Mouse (Mus musculus) gastrocnemius, adult 2 months (tissue): ENCODE results near the gene Fyn. TPM values are rescaled to one million over a fixed set of nuclear protein-coding genes. Genes with fewer than 3 reads are reported as not detected.
A peak's percentile ranks its signal among the peaks of the same experiment; 100 is the strongest.

ENCODE experiments used
- DNase-seq: peaks from one replicate; pipeline ENCODE4 v3.0.0; 2022
- H3K27ac ChIP-seq: fragments of 200-600 bp; 2 replicates; pipeline ENCODE4 v1.8.1; 2022; ENCODE audit warnings: mild to moderate bottlenecking
- H3K4me3 ChIP-seq: fragments of 200-600 bp; 2 replicates; pipeline ENCODE4 v1.8.1; 2022; ENCODE audit warnings: mild to moderate bottlenecking, moderate library complexity
- CTCF ChIP-seq: fragments of 200-600 bp; IDR thresholded peaks from 2 replicates; pipeline ENCODE4 v1.8.1; 2022; ENCODE audit warnings: antibody characterized with exemption, mild to moderate bottlenecking, moderate library complexity
- intact Hi-C: fragments of 180-260 bp; cut with DNase I; formaldehyde crosslinking; loops from one replicate; pipeline ENCODE4 v1.15.1; 2025
- total RNA-seq, 2 experiments: library from RNA; stranded (reverse); gene quantifications; 2 replicates each; pipeline ENCODE4 v1.2.3; 2021

Gene Fyn
- total RNA-seq, 2 experiments from 2014 or later: 7.3 to 12.0 TPM

DNA sequence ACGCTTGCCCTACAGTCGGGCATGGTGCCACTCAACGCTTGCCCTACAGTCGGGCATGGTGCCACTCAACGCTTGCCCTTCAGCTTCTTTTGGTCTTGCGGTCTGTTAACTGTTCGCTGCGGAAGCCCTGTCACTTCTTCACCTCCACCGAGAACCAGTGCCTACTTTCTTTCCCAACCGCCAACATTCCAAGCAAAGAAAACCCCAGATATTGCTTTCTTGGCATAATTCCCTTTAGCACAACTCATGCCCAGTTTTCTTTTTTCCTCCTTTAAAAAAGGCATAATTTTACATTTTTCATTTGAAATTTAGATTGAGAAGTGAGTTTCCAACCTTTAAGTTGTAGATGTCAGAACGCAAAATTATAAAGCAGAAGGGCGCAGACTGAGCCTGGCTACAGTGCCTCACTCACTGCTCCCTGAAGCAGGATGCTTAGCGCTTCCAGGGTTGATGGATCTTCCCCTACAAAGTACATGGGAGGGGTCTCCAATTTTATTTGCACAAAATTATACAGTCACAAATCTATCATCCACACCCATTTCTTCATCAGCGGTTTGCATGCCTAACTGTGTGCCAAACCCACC is 18.8 kb upstream of the Fyn start:
- Histone ChIP-seq H3K27ac (no peak overlapping the region), H3K4me3 (no peak overlapping the region)
- no peak for DNase-seq
- no peak for TF ChIP-seq CTCF
- intact Hi-C loops: no loop called here

DNA sequence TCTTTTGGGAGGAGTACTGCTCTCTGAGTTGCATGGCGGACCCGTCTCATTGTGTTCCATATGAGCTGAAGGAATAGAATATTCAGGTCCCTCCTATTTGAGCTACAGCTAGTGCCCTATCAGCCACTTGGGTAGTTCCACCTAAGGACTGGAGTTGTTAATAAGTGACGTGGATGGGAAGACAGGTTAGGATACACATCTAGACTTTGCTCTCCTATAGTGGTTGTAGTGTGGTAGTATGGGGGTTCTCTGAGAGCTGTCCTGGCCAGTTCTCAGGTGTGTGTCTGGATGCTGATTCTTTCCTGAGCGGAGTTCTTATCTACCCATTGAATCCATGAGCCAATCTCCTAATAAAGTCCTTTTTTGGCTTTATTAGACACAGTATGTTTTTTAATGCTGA is 4.5 kb upstream of the Fyn start:
- intact Hi-C loops: no loop called here
- no peak overlapping the region for H3K4me3 ChIP-seq
- no peak overlapping the region for H3K27ac ChIP-seq
- TF ChIP-seq CTCF: no peak
- DNase-seq: no peak

DNA sequence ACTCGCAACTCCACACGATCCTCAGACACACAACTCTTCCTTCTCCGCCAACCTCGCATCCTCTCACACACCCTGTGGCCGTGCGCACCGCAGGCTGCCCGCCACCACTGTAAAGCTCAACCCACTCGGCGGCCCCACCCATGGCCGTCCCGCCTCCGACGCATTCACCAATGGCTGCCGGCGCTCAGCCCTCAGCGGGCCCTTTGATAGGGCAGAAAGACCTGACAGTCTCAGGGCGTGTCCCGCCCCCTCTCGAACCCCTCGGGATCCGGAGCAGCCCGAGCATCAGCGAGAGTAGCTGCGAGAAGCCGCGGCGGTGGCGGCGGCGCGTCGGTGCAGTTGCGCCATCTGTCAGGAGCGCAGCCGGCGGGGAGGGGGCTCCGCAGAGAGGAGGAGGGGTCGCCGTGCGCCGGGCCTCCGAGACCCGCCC is 862 bp downstream of the Fyn start:
- Histone ChIP-seq H3K27ac (peak overlapping the region; percentile 90), H3K4me3 (peak overlapping the region; percentile 98)
- TF ChIP-seq CTCF: no peak; the same call in 1 of the 2 replicates
- intact Hi-C loops: no loop called here
- DNase-seq: peak; percentile 96

DNA sequence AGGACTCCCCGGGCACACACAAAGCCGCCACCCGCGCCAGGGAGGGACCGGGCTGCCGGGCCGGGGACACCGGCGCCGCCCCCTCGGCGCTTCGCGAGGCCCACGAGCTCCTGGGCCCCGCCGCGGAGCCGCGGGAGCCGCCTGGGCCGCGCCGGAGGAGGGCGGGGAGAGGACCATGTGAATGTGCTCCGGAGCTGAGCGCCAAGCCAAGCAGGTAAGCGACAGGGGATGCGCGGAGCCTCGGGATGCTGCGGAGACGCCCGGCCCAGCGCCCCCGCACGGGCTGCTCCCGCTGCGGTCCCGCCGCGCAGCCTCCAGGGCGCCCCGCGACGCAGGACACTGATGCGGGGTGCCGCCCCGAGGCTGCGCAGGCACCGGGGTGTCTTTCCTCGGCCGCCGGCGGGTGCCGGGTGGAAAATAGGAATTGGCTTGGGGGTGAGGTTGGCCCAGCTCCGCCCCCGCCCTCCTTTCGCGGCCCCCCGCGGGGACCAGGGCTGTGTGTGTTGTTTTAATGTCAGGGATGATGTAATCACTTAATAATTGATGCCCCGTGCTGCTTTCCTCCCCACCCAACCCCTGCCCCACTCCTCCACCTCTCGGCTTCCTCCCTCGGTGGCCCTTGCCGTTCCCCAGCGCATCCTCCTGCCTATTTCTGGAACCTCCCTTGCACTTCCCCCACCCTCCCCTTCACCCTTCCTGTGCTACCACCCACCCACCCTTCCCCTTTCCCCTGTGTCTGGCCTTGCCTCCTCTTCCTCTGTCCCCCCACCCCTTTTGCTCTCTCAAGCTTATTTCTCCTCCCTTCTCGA is 1.5 kb downstream of the Fyn start:
- peak overlapping the region; percentile 90 for H3K27ac ChIP-seq
- intact Hi-C loops: loop anchor here (5.0 to 10.0 kb wide), 2 partner anchors 125 to 147 kb away; no protein-coding TSS in a partner anchor
- TF ChIP-seq CTCF: no peak
- H3K4me3 ChIP-seq: peak overlapping the region; percentile 98
- peak; percentile 62 for DNase-seq

DNA sequence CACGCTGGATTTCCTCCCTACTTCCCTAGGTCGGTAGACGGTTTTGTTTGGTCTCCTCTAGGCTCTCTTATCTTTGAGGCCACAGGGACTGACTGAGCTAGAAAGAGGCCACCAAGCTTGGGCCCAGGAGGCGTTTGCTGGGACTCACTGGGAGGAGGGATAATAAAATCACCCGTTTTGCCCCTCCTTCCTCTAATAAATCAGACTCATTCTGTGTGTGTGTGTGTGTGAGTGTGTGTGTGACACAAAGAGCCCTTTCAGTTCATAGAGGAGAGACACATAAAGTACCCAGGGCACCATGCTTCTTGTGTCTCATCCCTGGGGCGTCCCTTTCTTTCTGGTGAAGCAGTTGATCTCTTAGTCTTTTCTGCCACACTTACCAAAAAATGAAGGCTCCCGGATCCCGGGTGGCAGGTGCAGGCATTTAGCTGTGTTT is 2.1 kb downstream of the Fyn start:
- peak overlapping the region; percentile 90 for H3K27ac ChIP-seq
- intact Hi-C loops: loop anchor here (5.0 to 10.0 kb wide), 2 partner anchors 126 to 146 kb away; no protein-coding TSS in a partner anchor
- no peak for TF ChIP-seq CTCF
- no peak for DNase-seq
- H3K4me3 ChIP-seq: peak overlapping the region; percentile 98

DNA sequence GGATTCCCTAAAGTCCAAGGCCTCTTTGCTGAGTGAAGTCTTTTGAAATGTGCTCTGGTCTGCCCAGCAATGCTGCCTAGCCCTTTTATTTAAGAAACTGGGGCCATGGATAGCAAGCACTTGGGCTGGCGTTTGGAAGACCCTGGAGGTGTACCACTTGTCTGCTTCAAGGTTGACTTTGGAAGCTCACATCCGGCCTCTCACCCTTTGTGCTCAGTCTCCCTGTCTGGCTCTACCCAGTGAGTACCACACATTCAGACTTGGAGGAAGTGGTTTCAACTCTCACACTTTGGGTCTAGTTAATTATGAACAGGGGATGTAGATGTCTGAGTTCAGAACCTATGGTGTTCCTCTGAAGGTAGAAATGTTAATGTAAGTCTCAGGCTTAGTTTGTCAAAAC is 2.8 kb downstream of the Fyn start:
- intact Hi-C loops: loop anchor here (5.0 to 10.0 kb wide), 2 partner anchors 127 to 146 kb away; no protein-coding TSS in a partner anchor
- no peak for TF ChIP-seq CTCF
- peak overlapping the region; percentile 98 for H3K4me3 ChIP-seq
- H3K27ac ChIP-seq: peak overlapping the region; percentile 90
- DNase-seq: no peak

DNA sequence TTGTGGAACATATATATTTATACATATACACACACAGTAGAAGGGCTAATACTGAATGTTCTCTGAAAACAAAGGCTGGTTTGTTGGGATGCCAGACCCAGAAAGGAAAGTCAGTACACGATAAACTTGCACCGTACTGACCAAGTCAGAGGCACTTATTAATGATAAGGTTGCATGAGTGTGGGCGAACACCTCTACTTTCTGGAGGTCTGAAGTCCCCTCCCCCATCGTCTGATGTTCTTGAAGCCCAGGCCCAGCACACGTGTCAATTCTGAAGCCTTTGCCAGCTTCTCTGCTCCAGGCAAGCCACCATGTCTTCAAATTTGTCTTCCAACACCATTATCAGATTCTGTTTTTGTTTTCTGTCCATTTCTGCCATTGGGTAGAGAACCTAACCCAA is 3.3 kb downstream of the Fyn start:
- no peak for DNase-seq
- Histone ChIP-seq H3K27ac (no peak overlapping the region), H3K4me3 (0 out of 2 replicates have a peak overlapping the region, but pooled peaks have one; percentile 98)
- intact Hi-C loops: loop anchor here (5.0 to 10.0 kb wide), 2 partner anchors 127 to 145 kb away; no protein-coding TSS in a partner anchor
- no peak for TF ChIP-seq CTCF

DNA sequence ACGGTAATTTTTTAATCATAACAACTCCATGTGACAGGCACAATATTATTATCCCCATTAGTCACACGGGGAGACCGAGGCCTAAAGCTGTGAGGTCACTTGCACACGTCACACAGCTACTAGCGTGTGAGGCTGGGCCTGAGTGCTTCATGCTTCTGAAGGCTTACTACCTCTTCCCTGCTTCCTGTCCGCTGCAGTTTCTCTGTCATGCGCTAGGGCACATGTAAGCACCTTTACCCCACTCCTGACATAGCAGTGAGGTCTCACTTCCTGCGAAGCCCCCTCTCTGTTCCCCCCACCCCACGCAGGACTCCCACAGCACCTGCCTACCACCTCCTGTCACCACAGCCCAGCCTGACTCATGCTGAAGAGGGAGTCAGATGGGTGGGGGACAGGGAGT is 8.0 kb downstream of the Fyn start:
- Histone ChIP-seq H3K27ac (no peak overlapping the region), H3K4me3 (no peak overlapping the region)
- intact Hi-C loops: loop anchor here (10.0 kb wide), 1 partner anchor 132 kb away; no protein-coding TSS in a partner anchor
- DNase-seq: no peak
- TF ChIP-seq CTCF: no peak

DNA sequence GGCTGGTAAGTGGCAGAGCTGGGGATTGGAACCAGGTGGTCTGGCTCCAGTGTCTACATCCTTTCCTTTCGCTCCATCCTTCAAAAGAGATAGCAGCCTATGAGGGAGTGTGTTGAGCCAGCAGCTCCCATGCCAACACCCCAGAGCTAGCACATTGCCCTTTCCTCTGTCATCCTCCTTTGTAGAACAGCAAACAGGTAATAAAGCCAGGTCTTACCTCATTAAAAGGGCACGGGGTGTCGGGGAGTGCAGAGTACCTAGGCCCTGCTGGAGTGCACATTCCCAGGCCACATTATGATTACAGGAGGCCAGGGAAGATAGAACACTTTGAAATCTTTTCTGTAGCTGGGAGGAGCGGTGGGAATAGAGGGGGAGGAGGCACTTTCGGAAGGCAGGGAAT is 8.6 kb downstream of the Fyn start:
- intact Hi-C loops: loop anchor here (10.0 kb wide), 1 partner anchor 132 kb away; no protein-coding TSS in a partner anchor
- no peak for DNase-seq

DNA sequence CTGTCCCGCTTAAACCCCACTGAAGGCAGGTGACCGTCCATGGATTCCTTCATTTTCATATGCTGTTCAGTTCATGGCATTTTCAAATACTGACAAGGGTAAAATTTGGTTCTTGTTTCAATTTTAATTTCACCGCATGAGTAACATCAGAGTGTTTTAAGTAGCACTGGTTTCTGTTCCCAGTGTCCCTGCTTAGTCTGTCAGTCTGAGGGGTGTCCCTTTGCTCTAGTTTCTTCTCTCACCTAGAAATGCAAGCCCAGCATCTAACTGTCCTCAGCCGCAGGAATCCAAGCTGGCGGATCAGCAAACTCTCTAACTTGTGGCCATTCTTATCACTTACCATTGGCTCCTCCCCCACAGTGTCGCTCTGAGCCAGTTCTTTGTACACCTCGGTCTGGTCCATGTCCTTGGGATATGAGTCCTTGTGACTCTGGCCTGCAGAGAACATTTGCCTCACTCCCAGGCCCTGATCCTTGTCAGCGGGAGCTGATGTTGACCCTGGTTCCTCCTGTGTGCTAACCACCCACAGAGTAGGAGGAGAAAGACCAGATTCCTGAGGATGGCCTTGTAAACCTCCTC is 9.5 kb downstream of the Fyn start:
- intact Hi-C loops: loop anchor here (10.0 kb wide), 1 partner anchor 133 kb away; no protein-coding TSS in a partner anchor

More for the DNA sequence above, 8.6 kb downstream of the Fyn start:
- TF ChIP-seq CTCF: no peak
- no peak overlapping the region for H3K27ac ChIP-seq
- no peak overlapping the region for H3K4me3 ChIP-seq

DNA sequence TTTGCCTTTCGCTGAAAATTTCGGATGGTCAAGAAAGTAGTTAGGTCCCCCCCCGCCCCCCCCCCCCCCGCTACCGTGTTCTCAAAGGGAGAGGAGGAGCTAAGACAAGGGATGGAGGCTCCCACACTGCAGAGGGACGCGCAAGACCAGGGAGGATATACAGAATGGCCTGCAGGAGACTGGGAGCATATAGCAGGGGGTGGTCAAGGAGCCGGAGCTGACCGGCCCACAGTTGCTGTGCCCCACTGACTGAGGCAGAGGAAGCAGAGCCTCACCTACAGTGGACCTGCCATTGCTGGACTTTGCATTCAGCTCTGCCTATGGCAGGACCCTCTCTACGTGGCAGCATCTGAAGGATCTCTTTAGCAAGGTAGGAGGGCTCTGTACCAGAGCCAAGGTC is 10.6 kb downstream of the Fyn start:
- no peak for TF ChIP-seq CTCF
- intact Hi-C loops: loop anchor here (10.0 kb wide), 1 partner anchor 134 kb away; no protein-coding TSS in a partner anchor
- Histone ChIP-seq H3K27ac (no peak overlapping the region), H3K4me3 (no peak overlapping the region)
- no peak for DNase-seq

More for the DNA sequence above, 9.5 kb downstream of the Fyn start:
- Histone ChIP-seq H3K27ac (no peak overlapping the region), H3K4me3 (no peak overlapping the region)
- DNase-seq: no peak
- TF ChIP-seq CTCF: no peak

DNA sequence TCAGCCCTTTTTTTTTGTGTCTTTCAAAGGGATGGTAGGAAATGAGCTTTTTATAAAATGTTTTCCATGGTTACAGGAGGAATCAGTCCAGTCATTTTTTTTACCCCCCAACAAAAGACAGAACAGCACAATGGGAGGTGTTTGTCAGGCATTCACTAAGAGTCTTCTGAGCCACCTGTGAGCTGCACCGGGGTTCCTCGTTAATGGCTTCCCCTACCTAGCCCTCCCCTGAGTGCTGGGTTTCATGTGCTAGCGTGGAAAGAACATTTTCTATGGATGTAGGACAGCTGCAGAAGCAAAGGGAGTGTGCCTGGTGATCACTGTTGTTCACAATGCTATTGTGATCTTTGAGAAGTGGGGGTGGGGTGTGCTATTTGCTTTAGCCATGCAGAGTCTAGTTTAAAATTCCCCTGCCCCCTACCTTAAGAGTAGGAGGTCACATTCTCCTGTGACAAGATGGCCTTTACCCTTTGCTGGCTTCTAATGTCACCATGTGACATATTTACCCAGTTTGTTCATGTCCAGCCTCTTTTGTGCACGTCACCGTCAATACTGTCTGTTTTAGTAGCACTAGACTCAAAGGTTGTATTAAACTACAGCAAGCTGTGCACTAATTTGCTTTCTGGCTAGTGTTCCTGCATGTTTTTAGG is 11.2 kb downstream of the Fyn start:
- Histone ChIP-seq H3K27ac (no peak overlapping the region), H3K4me3 (no peak overlapping the region)
- TF ChIP-seq CTCF: no peak
- intact Hi-C loops: loop anchor here (10.0 kb wide), 1 partner anchor 135 kb away; no protein-coding TSS in a partner anchor
- no peak for DNase-seq
